Mouse (Mus musculus): ENCODE results near the gene Zfp653.
"Not testable (repeated sequence)": the region's sequence is repeated elsewhere in the genome, so short reads cannot be mapped to it uniquely, and the experiment has no call there.

Zfp653 gene

DNA sequence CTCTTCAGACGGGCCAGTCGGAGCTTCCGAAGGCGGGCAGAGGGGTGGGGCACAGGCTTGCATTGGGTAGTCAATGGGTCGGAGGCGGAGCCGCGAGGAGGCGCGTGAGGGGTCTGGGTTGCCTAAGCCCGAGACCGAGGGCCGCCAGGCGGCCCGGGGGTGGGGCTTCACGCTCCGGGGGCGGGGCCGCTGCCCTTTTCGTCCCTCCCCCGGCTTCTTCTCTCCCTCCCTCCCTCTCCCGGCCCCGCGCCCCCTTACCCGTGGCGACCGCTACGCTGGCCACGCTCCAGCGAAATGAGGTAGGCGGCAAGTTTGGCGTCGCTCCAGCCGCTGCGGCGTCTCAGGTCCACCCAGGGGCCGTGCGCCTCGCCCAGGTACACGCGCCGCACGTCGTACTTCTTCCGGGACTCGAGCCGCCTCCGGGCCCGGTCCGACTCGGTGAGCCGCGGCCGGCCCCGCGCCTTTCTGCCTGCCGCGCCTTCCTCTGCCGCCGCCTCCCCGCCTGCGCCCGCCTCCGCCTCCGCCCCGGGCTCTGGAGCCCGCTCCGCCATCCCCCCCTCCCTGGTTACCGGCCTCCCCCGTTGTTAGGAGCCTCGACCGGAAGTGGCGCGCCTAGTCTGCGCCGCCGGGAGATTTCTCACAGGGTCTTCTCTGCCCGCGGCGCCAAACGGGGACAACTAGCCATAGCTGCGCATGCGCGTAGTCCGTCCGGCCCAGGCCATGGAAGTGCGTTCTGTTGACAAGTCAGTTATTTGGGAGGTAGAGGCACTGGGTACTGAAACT lies at the start of gene Zfp653, which contains the start of gene Gm49318:
TSS of gene Zfp653 (minus strand) at position 586 of the 783 bp plus-strand sequence.
TSS of gene Gm49318 (minus strand) at position 469 of the 783 bp plus-strand sequence.
- DNase-seq: peak; percentile 99

DNA sequence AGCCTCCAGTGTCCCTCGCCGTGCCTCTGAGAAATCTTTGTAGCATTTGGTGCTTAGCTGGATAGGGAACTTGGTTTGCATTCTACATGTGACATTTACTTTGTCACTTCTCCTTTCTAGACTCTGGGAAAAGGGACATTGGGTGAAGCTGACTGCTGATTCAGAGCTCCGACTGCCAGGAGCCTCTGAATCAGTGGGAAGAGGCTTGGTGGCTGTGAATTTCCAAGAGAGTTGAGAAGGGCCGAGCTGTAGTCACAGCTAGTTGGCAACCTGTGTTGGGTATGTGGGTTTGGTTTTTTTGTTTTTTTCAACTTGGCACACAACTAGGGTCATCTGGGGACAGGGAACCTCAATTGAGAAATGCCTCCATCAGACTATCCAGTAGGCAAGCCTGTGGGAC lies 48.4 kb upstream of the Zfp653 start:
- DNase-seq: no peak

DNA sequence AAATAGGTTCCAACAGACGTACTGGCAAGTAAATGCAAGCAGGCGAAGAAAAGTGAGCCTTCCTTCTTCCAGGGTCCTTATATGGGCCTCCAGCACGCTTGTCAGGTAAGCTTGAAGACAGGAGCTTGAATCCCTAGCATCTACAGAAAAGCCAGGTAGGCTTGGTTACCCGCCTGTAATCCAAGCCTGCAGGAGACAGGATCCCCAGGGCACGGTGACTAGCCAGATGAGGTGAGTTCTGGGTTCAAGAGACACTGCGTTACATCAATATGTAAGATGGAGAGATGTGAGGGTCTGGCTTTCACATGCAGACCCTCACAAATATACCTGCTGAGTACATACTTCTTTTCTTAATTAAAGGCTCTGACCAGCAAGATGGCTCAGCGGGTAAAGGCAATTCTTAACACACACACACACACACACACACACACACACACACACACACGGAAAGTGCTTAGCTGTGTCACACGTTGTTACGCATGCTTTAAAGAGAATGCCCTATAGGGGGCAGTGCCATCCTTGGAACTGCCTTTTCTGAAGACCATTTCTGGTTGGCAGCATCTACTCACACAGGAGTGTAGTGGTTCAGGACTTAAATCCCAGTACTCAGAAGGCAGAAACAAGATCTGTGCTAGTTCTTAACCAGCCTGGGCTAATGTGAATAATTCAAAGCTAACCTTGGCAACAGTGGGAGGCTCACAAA lies 46.7 kb upstream of the Zfp653 start:
- peak; percentile 78 for DNase-seq

DNA sequence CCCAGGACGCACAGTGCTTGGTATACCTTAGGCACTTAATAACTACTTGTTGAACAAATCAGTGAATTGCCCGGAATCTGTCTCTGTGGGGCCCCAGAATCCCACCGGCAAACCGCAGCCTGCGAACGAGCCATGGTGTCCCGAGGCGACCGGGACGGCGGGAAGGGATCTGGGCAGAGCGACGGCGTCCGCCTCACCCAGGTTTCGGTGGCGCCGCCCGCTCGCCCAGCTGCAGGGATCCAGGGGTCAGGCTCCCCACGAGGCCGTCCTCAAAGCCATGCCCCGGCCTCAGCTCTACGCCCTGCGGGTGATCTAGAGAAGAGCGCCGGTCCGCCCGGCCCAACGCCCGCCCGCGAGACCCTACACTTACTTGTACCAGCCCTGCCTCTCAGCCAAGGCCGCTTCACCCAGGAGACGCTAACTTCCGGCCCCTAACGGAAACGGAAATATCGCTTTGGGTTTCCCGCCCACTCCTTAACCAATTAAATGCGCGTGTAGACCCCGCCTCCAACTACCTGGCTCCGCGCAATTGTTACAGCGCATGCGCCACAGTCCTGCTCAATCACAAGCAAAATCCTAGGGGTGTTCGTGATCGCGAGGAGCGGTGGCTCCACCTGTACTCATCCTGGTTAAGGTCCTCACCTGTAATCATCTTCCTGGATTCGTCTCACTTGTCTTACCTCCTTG lies 45.7 kb upstream of the Zfp653 start, which contains the start of gene Elof1:
TSS of gene Elof1 (minus strand) at position 433 of the 687 bp plus-strand sequence.
- peak; percentile 96 for DNase-seq

DNA sequence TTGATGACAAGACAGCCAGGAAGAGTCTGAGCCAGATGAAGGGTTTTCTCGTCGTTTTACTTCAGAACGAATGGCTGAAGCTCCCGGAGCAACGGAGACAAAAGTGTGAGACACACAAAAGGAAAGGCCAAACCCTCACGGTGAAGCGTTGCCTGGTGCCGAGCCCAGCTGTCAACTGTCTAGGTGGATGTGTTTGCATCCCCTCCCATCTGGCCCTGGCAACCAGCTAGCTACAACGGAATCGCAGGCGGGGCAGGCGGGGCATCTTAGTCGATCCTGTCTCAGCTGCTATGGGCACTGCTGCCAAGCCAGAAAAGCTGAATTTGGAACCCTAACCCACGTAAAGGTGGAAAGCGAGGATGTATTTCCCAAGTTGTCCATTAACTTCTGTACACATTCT lies 44.9 kb upstream of the Zfp653 start:
- DNase-seq: no peak

DNA sequence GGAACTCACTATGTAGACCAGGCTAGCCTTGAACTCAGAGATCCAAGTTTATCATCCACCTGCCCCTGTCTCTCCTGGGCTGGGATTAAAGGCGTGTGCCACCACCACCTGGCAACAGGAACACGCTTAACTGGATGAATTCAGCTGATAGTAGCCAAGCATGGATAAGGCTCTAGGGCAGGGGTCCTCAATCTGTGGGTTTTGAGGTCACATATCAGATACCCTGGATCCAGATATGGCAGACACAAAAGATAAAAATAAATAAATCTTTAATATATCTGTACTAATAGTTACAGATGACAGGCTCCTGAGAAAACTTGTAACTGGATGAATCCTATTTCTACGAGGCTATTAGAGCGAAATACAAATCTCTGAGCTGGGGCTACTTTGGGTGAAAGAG lies 44.5 kb upstream of the Zfp653 start:
- no peak for DNase-seq

DNA sequence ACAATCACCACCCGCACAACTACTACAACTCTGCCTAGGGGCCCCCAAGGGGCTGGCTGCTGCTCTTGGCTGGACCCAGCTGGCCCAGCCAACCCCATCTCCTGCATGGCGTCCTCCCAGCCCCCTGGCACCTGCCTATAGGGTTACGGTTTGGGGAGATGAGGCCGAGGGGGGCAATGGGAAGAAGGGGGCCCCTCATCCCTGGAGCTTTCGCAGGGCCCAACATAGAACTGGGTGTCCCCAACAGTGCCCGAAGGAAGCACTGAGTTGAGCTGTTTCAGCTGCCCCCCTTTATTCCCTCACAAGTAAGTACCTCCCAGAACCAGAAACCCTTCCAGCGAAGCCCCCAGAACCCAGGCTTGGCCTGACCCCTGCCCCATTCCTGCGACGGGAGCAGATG lies 37.0 kb upstream of the Zfp653 start:
- no peak for DNase-seq

DNA sequence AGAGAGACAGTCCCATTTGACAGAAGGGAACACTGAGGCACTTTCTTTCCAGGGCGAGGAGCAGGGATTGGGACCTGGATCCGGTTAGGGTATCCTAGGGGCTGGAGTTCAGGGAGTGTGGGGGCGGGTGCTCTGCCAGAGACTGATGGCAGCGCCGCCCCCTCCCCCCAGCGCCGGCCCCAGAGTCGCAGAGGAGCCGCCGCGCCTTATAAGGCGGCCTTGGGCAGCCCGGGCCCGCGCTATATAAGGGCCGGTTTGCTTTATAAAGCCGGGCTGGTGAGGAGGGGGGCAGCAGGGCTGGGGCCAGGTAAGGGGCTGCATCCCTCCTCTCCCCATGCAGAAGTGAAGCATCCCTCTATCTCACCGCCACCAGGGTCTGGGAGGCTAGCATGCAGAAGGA lies 28.7 kb upstream of the Zfp653 start:
- DNase-seq: no peak

DNA sequence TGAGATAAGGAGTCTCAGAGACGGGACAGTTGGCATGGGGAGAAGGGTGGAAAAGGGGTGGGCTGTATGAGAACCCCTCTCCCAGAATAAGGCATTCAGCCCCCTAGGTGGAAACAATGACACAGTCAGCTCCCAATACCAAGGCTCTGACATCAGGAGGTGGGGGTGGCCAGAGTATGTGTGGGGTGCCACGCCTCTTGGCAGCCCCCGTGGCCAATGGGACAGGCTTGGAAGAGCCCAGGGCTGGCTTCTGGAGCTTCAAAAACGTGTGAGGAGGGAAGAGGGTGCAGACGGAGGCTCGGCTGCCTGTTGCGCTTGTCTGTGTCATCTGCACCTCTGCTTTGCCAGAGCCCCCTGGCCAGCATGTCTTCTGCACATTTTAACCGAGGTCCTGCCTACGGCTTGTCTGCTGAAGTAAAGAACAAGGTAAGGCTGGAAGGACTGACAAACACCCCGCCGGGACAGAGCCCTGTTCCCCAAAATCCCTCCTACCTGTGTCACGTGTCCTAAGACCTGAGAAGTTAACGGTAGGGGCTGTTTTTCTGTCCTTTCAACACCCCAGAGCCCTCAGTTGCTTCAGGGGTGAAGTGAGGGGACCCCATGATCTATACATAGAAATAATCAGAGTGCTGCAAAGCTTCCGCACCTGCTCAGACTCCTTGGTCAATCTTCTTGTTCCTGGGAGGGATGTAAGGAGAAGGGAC lies 28.0 kb upstream of the Zfp653 start, which contains the start of gene Cnn1:
TSS of gene Cnn1 (plus strand) at position 224 of the 704 bp plus-strand sequence.
- DNase-seq: peak; percentile 76

DNA sequence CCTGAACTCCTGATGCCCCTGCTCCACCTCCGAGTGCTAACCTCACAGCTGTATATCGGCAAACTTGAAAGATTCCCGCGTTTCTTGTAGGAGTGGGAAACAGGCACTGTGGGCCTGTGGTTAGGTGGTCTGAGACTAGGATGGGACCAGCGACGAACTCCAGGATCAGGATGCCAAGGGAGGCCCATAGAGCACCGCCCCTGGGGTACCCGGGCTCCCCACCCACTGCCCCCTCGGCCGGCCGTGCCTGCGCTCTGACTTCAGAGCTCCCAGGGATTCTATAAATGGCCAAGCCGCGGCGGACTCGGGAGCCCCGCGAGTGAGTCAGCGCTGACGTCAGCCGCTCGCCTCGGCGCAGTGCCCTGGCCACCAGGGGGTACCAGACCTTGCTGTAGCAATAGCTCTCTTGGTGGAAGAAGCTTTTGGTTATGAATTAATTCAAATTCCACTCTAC lies 24.7 kb upstream of the Zfp653 start:
- DNase-seq: peak; percentile 94

DNA sequence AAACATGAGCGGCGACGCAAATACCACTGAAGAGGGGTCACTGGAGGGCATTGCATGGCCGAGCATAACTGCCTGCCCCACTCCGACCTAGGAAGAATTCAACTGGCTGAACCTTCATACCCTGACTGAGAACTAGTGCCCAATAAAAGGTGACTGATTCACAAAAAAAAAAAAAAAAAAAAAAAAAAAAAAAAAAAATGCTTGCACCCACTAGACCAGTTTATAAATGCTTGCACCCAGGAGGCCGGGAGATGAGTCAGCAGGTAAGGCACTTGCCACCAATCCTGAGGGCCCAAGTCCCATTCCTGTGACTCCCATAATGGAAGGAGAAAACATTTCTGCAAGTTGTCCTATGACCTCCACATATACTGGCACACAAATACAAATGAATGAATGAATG lies 21.6 kb upstream of the Zfp653 start:
- no peak for DNase-seq

DNA sequence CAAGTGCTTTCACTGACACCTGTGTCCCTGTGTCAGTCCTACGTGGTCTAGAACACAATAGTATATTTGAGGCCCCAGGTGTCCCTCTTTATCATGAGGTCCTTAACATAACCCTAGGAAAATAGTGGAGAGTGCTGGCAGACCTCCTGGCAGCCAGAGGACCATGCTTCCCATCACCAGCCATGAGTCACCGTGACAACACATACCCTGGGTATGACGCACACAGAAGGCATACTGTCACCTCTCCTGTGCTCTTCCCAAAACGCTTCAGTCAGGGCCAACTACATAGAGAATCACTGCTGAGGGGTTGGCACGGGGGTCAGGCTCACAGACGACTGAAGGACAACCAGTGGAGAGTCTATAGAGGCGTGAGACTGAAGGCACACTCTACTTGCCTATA lies 18.8 kb upstream of the Zfp653 start:
- DNase-seq: no peak

DNA sequence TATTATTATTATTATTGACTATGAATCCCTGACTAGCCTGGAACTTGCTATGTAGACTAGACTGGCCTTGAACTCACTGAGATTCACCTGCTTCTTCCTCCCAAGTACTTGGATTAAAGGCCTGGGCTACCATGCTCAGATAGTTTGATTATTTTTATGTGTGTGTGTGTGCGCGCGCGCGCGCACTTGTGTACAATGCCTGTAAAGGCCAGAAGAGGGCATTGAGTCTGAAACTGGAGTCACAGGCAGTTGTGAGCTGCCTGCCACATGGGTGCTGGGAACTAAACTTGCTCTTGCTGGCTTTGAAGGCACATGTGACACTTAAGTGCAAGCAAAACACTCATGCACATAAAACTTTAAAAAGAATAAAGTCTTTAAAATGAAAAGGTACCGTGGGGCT lies 18.1 kb upstream of the Zfp653 start:
- DNase-seq: no peak

DNA sequence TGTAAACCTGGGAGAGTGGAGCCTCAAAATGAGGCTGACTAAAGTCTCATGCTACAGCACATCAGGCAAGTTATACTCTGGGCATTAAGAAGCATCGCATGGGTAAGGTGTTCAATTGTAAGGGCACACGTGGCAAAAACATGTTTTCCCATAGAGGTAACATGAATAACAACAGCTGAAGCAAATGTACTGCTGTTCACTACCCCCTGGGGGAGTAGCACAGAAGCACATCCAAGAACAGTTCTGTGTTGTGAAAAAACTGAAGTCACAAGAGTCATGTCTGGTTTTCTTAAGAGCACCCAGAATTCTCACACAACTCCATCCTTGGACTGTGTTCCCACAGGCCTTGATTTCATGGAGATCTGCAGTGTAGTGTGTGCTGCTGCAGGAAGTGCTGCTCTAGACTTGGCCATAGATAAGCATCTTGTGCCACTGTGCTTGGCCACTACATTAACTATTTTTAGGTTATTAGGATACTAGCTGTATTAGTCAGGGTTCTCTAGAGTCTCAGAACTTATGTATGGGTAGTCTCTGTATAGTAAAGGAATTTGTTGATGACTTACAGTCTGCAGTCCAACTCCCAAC lies 15.9 kb upstream of the Zfp653 start:
- DNase-seq: no peak

DNA sequence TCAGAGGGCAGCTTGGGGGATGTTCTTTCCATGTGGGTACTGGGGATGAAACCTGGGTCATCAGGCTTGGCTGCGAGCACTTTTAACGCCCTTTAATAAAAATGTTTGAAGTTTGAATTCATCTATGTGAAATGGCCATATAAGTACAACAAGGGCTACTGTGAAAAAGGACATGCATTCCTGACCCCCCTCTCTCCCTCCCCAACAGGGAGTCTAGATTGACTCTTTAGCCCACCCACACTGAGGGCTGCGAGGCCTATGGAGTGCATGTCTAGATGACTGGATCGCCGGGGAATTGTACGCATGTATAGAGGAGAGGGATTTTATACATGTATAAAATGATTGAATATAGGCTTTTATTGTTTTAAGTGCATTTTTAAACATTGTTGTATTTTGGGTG lies 14.8 kb upstream of the Zfp653 start:
- no peak for DNase-seq

DNA sequence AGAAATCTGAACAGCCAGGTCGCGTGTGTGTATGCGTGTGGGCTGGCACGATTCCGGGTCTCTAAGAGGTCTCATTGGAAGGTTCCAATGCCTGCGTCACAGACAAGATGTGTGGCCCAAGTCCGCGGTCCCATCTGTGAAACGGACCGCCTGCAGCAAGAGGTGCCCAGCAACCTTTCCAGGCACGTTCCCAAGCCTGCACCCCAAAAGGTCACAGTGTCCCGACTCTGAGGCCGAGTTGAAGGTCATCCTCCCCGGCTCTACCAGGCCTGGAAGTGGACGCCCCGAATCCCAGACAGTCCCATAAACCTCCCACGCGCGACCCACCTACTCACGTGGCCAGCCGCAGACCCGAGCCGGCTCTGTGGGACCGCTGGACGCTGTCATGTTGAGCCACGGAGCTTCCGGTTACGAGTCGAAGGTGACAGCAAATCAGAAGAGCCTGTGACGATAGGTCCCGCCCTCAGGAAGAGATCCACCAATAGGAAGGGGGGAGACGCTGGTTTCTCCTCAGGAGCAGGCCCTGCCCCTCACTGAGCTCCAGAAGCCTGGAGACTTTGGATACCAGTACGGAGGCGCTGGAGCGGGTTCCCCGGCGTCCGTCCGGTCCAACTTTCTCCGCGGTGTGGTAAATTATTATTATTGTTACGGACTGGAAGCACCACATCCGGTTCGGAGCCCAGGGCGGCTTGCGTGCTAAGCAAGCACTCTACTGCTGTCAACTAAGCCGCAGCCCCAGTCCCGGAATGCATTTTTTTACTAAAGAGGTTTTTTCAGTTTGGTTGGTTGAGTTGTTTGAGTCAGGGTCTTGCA lies 14.1 kb upstream of the Zfp653 start, which contains the start of gene Ecsit:
TSS of gene Ecsit (minus strand) at position 417 of the 813 bp plus-strand sequence.
- peak; percentile 97 for DNase-seq

DNA sequence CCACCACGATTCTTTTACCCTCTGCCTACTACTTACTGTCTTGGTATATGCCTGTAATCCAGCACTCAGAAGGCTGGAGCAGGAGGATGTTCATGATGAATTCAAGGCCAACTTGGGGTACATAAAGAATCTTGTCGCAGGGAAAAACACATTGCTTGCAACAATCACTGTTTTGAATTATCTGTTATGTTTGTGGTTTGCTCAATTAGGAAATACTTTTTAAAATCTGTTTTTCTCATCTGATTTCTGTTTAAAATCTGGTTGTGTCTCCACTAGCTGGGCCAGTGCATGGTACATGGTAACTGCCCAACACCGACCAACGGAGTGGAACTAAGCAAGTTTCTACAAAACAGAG lies 13.5 kb upstream of the Zfp653 start:
- DNase-seq: no peak

DNA sequence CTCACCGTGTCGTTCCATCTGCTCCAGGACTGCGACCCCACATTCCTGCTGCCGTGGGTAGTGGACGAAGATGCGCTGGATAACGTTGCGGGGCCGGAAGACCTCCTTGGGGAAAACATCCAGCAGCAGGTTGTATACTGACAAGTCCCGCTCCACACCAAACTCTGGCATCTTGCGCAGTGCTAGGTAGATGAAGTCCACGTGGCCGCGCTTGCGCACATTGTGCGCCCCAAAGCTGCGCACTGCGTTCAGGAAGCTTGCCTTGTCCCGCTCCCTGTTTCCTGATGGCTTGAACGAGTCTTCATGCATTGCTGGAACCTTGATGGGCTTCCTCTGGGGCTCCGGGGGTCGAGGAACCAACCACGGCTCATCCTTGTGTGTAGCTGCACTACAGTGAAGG lies 5.0 kb upstream of the Zfp653 start:
- DNase-seq: no peak

DNA sequence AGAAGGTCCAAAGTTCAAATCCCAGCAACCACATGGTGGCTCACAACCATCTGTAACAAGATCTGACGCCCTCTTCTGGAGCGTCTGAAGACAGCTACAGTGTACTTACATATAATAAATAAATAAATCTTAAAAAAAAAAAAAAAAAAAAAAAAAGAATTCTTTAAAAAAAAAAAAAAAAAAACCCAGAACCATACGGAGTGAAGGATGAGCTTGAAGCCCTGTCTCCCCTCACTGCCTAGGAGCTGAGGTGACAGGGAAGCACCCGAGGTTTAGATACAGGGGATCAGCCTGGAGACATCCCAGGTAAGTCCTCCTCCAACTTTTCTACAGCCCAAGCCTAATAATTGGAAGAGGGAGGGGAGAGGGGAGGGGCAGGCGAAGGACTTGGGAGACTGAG lies 4.6 kb upstream of the Zfp653 start:
- not testable (repeated sequence) for DNase-seq

DNA sequence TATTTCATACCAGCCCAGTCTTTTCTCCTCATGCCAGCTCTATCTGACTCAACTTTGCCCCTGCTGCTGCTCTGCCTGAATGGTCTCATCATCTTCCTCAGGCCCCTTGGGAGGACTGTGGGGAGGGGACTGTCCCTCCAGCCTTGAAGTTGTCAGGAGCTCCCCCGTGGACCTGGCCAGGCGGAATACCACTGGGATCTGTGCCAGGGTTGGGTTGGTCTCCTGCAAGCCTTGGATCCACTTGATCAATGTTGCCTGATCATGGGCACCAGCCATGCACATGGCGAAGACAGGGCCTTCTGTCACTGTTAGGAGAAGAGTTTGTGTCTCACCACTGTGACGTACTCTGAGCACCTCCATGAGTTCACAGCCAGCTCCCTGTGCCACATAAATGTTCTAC lies 1.1 kb upstream of the Zfp653 start:
- DNase-seq: peak; percentile 22

DNA sequence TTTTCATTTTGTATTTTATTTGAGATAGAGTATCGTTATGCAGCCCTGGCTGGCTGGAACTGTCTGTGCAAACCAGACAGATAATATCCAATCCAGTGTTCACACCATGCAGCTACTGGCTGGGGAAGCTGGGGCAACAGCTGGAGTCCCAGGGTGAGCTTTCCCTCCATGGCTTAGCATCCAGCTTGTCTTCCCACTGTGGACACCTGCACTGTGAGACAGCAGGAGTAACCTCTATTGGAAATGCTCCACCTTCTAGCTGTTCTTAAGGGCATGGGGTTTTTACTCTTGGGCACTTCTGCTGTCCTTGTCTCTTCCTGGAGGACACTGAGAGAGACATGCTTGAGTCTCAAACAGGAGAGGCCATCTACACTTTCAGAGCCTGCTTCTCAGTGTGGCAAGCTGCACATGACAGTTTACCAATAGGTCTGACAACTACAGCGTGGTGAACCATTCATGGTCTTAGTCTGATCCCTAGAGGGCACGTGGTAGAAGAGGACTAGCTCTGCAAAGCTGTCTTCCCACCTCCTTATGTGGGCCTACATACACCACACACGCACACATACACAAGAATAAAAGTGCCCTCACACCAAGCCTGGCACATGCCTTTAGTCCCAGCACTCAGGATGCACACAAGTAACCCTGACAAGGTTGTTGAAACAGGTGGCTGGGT lies 1.2 kb downstream of the Zfp653 start:
- no peak for DNase-seq
